Mouse (Mus musculus) heart, embryonic 16.5 days (tissue): ENCODE results near the gene Elovl3. TPM values are rescaled to one million over a fixed set of nuclear protein-coding genes. Genes with fewer than 3 reads are reported as not detected.

Experiments used
- ATAC-seq: fragments of 200-750 bp; cut with Nextera tagmentation; replicated peaks from 2 replicates; pipeline ENCODE4 v1.8.0; 2017; ENCODE audit warnings: moderate number of reproducible peaks; ENCODE audit not compliant: insufficient read depth, low FRiP score; ENCODE audit errors: extremely low read depth
- H3K27ac ChIP-seq: fragments of 300-500 bp; sonication (generic); 2 replicates; pipeline ENCODE4 v1.5.1; 2014; ENCODE audit warnings: mild to moderate bottlenecking, low read length, control low read depth, moderate library complexity
- H3K27me3 ChIP-seq: fragments of 300-500 bp; sonication (generic); 2 replicates; pipeline ENCODE4 v1.6.1; 2014; ENCODE audit warnings: low read length, mixed read lengths; ENCODE audit not compliant: control insufficient read depth, insufficient read depth
- H3K36me3 ChIP-seq: fragments of 300-500 bp; sonication (generic); 2 replicates; pipeline ENCODE4 v1.6.1; 2014; ENCODE audit not compliant: control insufficient read depth, insufficient read depth
- H3K4me1 ChIP-seq: fragments of 300-500 bp; sonication (generic); 2 replicates; pipeline ENCODE4 v1.6.1; 2014; ENCODE audit warnings: low read length, mixed read lengths; ENCODE audit not compliant: control insufficient read depth, insufficient read depth
- H3K4me2 ChIP-seq: fragments of 300-500 bp; sonication (generic); 2 replicates; pipeline ENCODE4 v1.6.1; 2014; ENCODE audit warnings: low read depth, mild to moderate bottlenecking, control low read depth, low read length
- H3K4me3 ChIP-seq: fragments of 300-500 bp; sonication (generic); 2 replicates; pipeline ENCODE4 v1.5.1; 2014; ENCODE audit warnings: mild to moderate bottlenecking, control low read depth, low read length
- H3K9ac ChIP-seq: fragments of 300-500 bp; sonication (generic); 2 replicates; pipeline ENCODE4 v1.6.1; 2014; ENCODE audit warnings: low read length, control low read depth
- H3K9me3 ChIP-seq: fragments of 300-500 bp; sonication (generic); replicated peaks from 2 replicates; pipeline ENCODE4 v1.6.1; 2016; ENCODE audit warnings: low read length; ENCODE audit not compliant: control insufficient read depth
- WGBS: fragments of 180-500 bp; shearing (Covaris S2); extraction: QIAGEN DNeasy Blood & Tissue Kit; methylation state at CpG from one replicate; pipeline ENCODE4 v1.1.7; 2014; 5-methylcytosine and 5-hydroxymethylcytosine counted together
- polyA plus RNA-seq: library from polyadenylated mRNA; unstranded; fragments of >200 nt; fragmentation: Nextera tagmentation; extraction: Ambion mirVana; gene quantifications from 2 replicates; pipeline ENCODE4 v1.2.1, GENCODE M21; 2015

Gene Elovl3
- polyA plus RNA-seq, 1 experiment from 2014 or later = not detected

GRCm38 (mm10) chr19:46169913-46170312 is 38.2 kb downstream of the Elovl3 start:
- ATAC-seq = no peak
- Histone ChIP-seq H3K4me2 (no peak overlapping the region), H3K27ac (no peak overlapping the region), H3K9me3 (no peaks in the 10 kb centered on the region), H3K36me3 (peaks cover 25% of the 10 kb centered on the region), H3K27me3 (no peaks in the 10 kb centered on the region), H3K4me1 (no peaks in the 10 kb centered on the region), H3K9ac (no peak overlapping the region), H3K4me3 (no peak overlapping the region)
- WGBS = 59% methylated on average over 1 of the region's 1 CpGs

GRCm38 (mm10) chr19:46172541-46172940 is 40.8 kb downstream of the Elovl3 start:
- H3K9me3 ChIP-seq = no peaks in the 10 kb centered on the region
- no peak overlapping the region for H3K4me3 ChIP-seq
- WGBS = 74% methylated on average over 5 of the region's 5 CpGs
- no peaks in the 10 kb centered on the region for H3K27me3 ChIP-seq
- no peak overlapping the region for H3K27ac ChIP-seq
- H3K9ac ChIP-seq = no peak overlapping the region
- H3K36me3 ChIP-seq = peaks cover 9% of the 10 kb centered on the region; the same call in 1 of the 2 replicates
- no peak overlapping the region for H3K4me2 ChIP-seq
- H3K4me1 ChIP-seq = no peaks in the 10 kb centered on the region
- ATAC-seq = no peak

GRCm38 (mm10) chr19:46175173-46175572 is 43.5 kb downstream of the Elovl3 start:
- no peak overlapping the region for H3K9ac ChIP-seq
- no peak overlapping the region for H3K4me3 ChIP-seq
- H3K4me1 ChIP-seq = no peaks in the 10 kb centered on the region
- H3K9me3 ChIP-seq = no peaks in the 10 kb centered on the region
- no peak overlapping the region for H3K27ac ChIP-seq
- peaks cover 9% of the 10 kb centered on the region; the same call in 1 of the 2 replicates for H3K36me3 ChIP-seq
- H3K27me3 ChIP-seq = no peaks in the 10 kb centered on the region
- ATAC-seq = no peak
- H3K4me2 ChIP-seq = no peak overlapping the region

GRCm38 (mm10) chr19:46177046-46177445 is 45.3 kb downstream of the Elovl3 start:
- ATAC-seq = no peak
- WGBS = 70% methylated on average over 5 of the region's 5 CpGs

GRCm38 (mm10) chr19:46180274-46180673 is 48.6 kb downstream of the Elovl3 start:
- H3K27ac ChIP-seq = no peak overlapping the region
- H3K27me3 ChIP-seq = no peaks in the 10 kb centered on the region
- WGBS = 84% methylated on average over 2 of the region's 2 CpGs
- no peaks in the 10 kb centered on the region for H3K9me3 ChIP-seq
- no peak for ATAC-seq
- no peak overlapping the region for H3K4me3 ChIP-seq
- no peak overlapping the region for H3K9ac ChIP-seq
- H3K4me2 ChIP-seq = no peak overlapping the region
- no peaks in the 10 kb centered on the region for H3K4me1 ChIP-seq
- H3K36me3 ChIP-seq = 0 out of 2 replicates have a peak, but pooled peaks cover 3% of the 10 kb centered on the region

More at GRCm38 (mm10) chr19:46177046-46177445, 45.3 kb downstream of the Elovl3 start:
- Histone ChIP-seq H3K27ac (no peak overlapping the region), H3K4me1 (no peaks in the 10 kb centered on the region), H3K36me3 (0 out of 2 replicates have a peak, but pooled peaks cover 3% of the 10 kb centered on the region), H3K9me3 (no peaks in the 10 kb centered on the region), H3K27me3 (no peaks in the 10 kb centered on the region), H3K4me3 (no peak overlapping the region), H3K4me2 (no peak overlapping the region), H3K9ac (no peak overlapping the region)

- no peak for ATAC-seq
- H3K36me3 ChIP-seq = 0 out of 2 replicates have a peak, but pooled peaks cover 3% of the 10 kb centered on the region
- no peak overlapping the region for H3K4me3 ChIP-seq
- H3K27me3 ChIP-seq = no peaks in the 10 kb centered on the region
- H3K27ac ChIP-seq = no peak overlapping the region
- peaks cover 11% of the 10 kb centered on the region for H3K4me1 ChIP-seq
- H3K9me3 ChIP-seq = no peaks in the 10 kb centered on the region
- H3K4me2 ChIP-seq = no peak overlapping the region
- no peak overlapping the region for H3K9ac ChIP-seq
- WGBS = 91% methylated on average over 3 of the region's 3 CpGs
Observed at GRCm38 (mm10) chr19:46182241-46182640, 50.5 kb downstream of the Elovl3 start.

Other genes with a start within 250 kb of the Elovl3 start
- gene Armh3, start 133.4 kb upstream of the Elovl3 start, polyA plus RNA-seq = 14.8 and 15.3 TPM in 2 replicates
- 7.4 and 8.5 TPM in 2 replicates for gene Hps6, start 128.4 kb upstream of the Elovl3 start, polyA plus RNA-seq
- 19.3 and 22.4 TPM in 2 replicates for gene Pprc1, start 87.0 kb upstream of the Elovl3 start, polyA plus RNA-seq
- 68.0 and 81.9 TPM in 2 replicates for gene Ldb1, start 86.7 kb upstream of the Elovl3 start, polyA plus RNA-seq
- gene Nolc1, start 56.0 kb upstream of the Elovl3 start, polyA plus RNA-seq = 42.5 and 53.8 TPM in 2 replicates
- gene Pitx3, start 16.4 kb downstream of the Elovl3 start, polyA plus RNA-seq = 0.33 and 0.39 TPM in 2 replicates
- gene Gbf1, start 20.6 kb downstream of the Elovl3 start, polyA plus RNA-seq = 36.1 and 42.7 TPM in 2 replicates
- gene Nfkb2, start 172.4 kb downstream of the Elovl3 start, polyA plus RNA-seq = 13.3 and 14.1 TPM in 2 replicates
- 4.1 and 5.1 TPM in 2 replicates for gene Psd, start 195.3 kb downstream of the Elovl3 start, polyA plus RNA-seq
- 11.0 and 12.8 TPM in 2 replicates for gene Fbxl15, start 196.3 kb downstream of the Elovl3 start, polyA plus RNA-seq
- gene Cuedc2, start 206.8 kb downstream of the Elovl3 start, polyA plus RNA-seq = 142 and 150 TPM in 2 replicates
- 6.0 TPM in 2 replicates for gene Mfsd13a, start 209.2 kb downstream of the Elovl3 start, polyA plus RNA-seq
- gene 2310034G01Rik, start 218.4 kb downstream of the Elovl3 start, polyA plus RNA-seq = 1.1 and 1.2 TPM in 2 replicates